Comparison of ENCODE assay signal across 16 mouse cellular contexts in the genomic region with DNA sequence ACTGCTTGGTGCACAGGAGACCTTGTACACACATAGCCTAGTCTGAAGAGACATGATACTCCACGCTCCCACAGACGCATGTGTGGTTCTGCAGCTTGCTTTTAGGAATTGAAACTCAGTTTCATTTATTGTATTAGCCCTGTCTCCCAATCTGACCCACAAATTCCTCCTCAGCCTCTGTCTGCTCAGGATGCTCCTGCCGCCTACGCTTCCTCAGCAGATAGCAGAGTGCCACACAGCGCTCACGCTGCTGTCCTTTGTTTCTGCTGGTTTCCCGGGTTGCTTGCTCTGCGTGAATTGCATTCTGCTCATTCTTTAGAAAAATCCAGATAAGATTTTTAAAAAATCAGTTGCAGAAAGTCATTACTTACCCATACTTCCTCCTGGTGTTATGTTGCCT.
DNase-seq lines count a peak whose midpoint lies in the region; ATAC-seq lines count a peak whose summit lies in the region.
"Had no signal": no experiment of that assay in that cellular context is flagged by ENCODE, and none has a peak within 500 bp of the region (broad histone marks: within the 10 kb centered on the region; RNA-seq: fewer than 3 reads in every experiment).

No protein-coding gene starts in this region.

- H3K9ac ChIP-seq in midbrain, embryonic 12.5 days (replicated peaks) = no peak overlapping the region
- H3K9ac ChIP-seq: embryonic facial prominence, embryonic 12.5 days; limb, embryonic 13.5 days had no signal

- 32% methylated on average over 8 of the region's 8 CpGs for WGBS in midbrain, embryonic 12.5 days

- peak overlapping the region; percentile 10; the same call in 1 of the 2 replicates for H3K27ac ChIP-seq in midbrain, embryonic 12.5 days (replicated peaks)
- H3K27ac ChIP-seq: embryonic facial prominence, embryonic 12.5 days; limb, embryonic 13.5 days had no signal

- H3K36me3 ChIP-seq in midbrain, embryonic 12.5 days = no peaks in the 10 kb centered on the region
- H3K36me3 ChIP-seq: embryonic facial prominence, embryonic 12.5 days; G1E; limb, embryonic 13.5 days had no signal

- intact Hi-C loops in gastrocnemius, postnatal 36 days (cut with DNase I) = no loop called here

- H3K4me3 ChIP-seq in midbrain, embryonic 12.5 days = no peak overlapping the region
- H3K4me3 ChIP-seq: embryonic facial prominence, embryonic 12.5 days; limb, embryonic 13.5 days; megakaryocyte, embryonic 14.5 days had no signal

- no peak for ATAC-seq in midbrain, embryonic 12.5 days (ENCODE audit: low FRiP score, low read depth)

- H3K4me1 ChIP-seq in midbrain, embryonic 12.5 days = peaks cover 23% of the 10 kb centered on the region
- H3K4me1 ChIP-seq: megakaryocyte, embryonic 14.5 days had no signal

- no peaks in the 10 kb centered on the region for H3K9me3 ChIP-seq in midbrain, embryonic 12.5 days
- H3K9me3 ChIP-seq: embryonic facial prominence, embryonic 12.5 days; limb, embryonic 13.5 days; megakaryocyte, embryonic 14.5 days had no signal

- H3K27me3 ChIP-seq in midbrain, embryonic 12.5 days = peaks cover 8% of the 10 kb centered on the region; the same call in 1 of the 2 replicates
- H3K27me3 ChIP-seq: embryonic facial prominence, embryonic 12.5 days; megakaryocyte, embryonic 14.5 days had no signal

- peak; percentile 42 for DNase-seq in cerebellum, adult 8-10 months
- no peak for DNase-seq in cerebellum, postnatal 10 days
- DNase-seq in right cerebral cortex, postnatal 10 days (ENCODE audit: low spot score in 2 of 2) = peak; percentile 26 to 44
- no peak for DNase-seq in right cerebral cortex, postnatal 4 days
- no peak for DNase-seq in gastrocnemius, postnatal 36 days
- DNase-seq in ovary, postnatal 10 days (ENCODE audit: low spot score) = no peak
- DNase-seq in heart, adult 18-20 months = no peak
- DNase-seq: B cell, adult 2 months; kidney, postnatal 10 days; lung, adult 18-20 months; thymus, adult 2 months had no signal

- H3K4me2 ChIP-seq in midbrain, embryonic 12.5 days (replicated peaks) = no peak overlapping the region
- H3K4me2 ChIP-seq: embryonic facial prominence, embryonic 12.5 days; limb, embryonic 13.5 days had no signal

Comparison
In these comparisons a context has a peak if more than half of its experiments do, and no peak if none do; other contexts are left out.
1. DNase-seq: peak in cerebellum, adult 8-10 months (single experiment) and right cerebral cortex, postnatal 10 days (2 of 2); none in cerebellum, postnatal 10 days (0 of 2), right cerebral cortex, postnatal 4 days (single experiment), gastrocnemius, postnatal 36 days (0 of 2), ovary, postnatal 10 days (single experiment) and heart, adult 18-20 months (0 of 2).